Mouse (Mus musculus): ENCODE results near the gene Smndc1. TPM values are rescaled to one million over a fixed set of nuclear protein-coding genes. Genes with fewer than 3 reads are reported as not detected.

Gene Smndc1
- polyA plus RNA-seq, 1 experiment from 2014 or later = 43.8 TPM

DNA sequence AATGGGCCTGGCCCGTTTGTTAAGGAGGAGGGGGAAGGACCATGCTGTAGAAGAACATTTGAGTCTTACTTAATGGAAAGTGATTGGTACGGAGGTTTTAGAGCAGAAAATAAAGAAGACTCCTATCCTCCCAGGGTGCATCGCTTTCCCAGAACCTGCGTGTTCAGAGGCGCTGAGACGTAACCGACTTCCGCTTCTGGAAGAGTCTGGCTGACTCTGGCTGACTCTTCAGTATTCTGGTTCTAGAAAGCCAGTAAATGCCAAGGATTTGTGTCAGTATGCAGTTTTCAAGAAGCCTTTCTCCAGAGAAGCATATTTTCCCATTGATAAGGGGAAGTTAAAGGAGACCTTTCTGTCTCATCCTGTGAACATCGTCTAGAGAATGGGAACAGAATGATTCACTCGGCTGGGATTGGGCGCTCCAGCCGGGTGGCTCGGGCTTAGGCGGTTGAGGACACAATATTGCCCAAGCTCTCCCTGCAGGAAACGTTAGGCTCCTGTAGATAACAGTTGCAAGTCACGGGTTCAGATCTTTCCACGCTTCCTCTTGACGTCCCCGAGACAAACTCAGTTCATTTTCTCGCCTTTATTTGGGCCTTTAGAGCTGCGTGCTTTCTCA, 58.4 kb downstream of the Smndc1 start:
- peaks cover 7% of the 10 kb centered on the region for H3K4me1 ChIP-seq (replicated peaks; ENCODE audit: control insufficient read depth, insufficient read depth, low read length)
- H3K4me3 ChIP-seq (ENCODE audit: low read depth, low read length) = no peak overlapping the region
- H3K9me3 ChIP-seq (ENCODE audit: control insufficient read depth, low read length) = no peaks in the 10 kb centered on the region
- no peak for DNase-seq (ENCODE audit: low spot score)
- WGBS = 94% methylated on average over 21 of the region's 21 CpGs
- H3K27me3 ChIP-seq (replicated peaks; ENCODE audit: control insufficient read depth, insufficient read depth, low read length) = no peaks in the 10 kb centered on the region
- H3K27ac ChIP-seq (ENCODE audit: low read depth) = no peak overlapping the region
- no peak overlapping the region for H3K9ac ChIP-seq (ENCODE audit: low read length)
- no peak overlapping the region for H3K4me2 ChIP-seq (ENCODE audit: low read length)
- peaks cover 32% of the 10 kb centered on the region for H3K36me3 ChIP-seq (ENCODE audit: control insufficient read depth, insufficient read depth, low read length)
- ATAC-seq (replicated peaks; ENCODE audit: low FRiP score, low TSS enrichment, low read depth) = no peak

DNA sequence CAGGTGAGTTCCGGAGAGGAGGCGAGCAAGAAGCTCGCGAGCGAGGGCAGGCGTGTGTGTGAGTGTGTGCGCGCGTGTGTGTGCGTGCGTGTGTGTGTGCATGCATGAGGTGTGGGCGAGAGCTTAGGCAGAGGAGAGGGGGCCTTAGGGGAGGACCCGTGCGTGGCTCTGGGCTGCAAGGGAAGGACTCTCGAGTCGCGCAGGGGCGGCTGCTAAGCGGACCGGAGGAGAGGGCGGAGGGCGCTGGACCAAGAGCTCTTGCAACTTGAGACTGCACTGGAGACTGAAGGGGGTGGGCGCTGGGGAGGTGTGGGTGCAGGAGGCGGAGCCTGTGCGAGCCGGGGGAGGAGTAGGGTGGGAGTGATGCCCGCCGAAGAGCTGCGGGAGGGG, 60.4 kb downstream of the Smndc1 start:
- Histone ChIP-seq H3K36me3 (ENCODE audit: control insufficient read depth, insufficient read depth, low read length) (peaks cover 29% of the 10 kb centered on the region), H3K4me1 (replicated peaks; ENCODE audit: control insufficient read depth, insufficient read depth, low read length) (peaks cover 19% of the 10 kb centered on the region), H3K27ac (ENCODE audit: low read depth) (peak overlapping the region; percentile 36), H3K4me2 (ENCODE audit: low read length) (peak overlapping the region; percentile 70), H3K4me3 (ENCODE audit: low read depth, low read length) (peak overlapping the region; percentile 63), H3K9me3 (ENCODE audit: control insufficient read depth, low read length) (no peaks in the 10 kb centered on the region), H3K9ac (ENCODE audit: low read length) (peak overlapping the region; percentile 63), H3K27me3 (replicated peaks; ENCODE audit: control insufficient read depth, insufficient read depth, low read length) (no peaks in the 10 kb centered on the region)
- WGBS = under 1% methylated on average over 28 of the region's 29 CpGs
- ATAC-seq (replicated peaks; ENCODE audit: low FRiP score, low TSS enrichment, low read depth) (peak; percentile 70), DNase-seq (ENCODE audit: low spot score) (peak; percentile 85)

Other genes with a start within 250 kb of the Smndc1 start
- 30.4 and 37.5 TPM in 2 replicates for gene Mxi1, start 80.1 kb downstream of the Smndc1 start, polyA plus RNA-seq (2014; fragmentation: Nextera tagmentation; extraction: Ambion mirVana)
- 2.2 TPM in 1 of 2 replicates, not detected in the other for gene Gm10197, start 18.8 kb downstream of the Smndc1 start, polyA plus RNA-seq (2014; fragmentation: Nextera tagmentation; extraction: Ambion mirVana)
- 5.8 and 7.3 TPM in 2 replicates for gene Dusp5, start 138.5 kb upstream of the Smndc1 start, polyA plus RNA-seq (2014; fragmentation: Nextera tagmentation; extraction: Ambion mirVana)
- gene Nutf2-ps1, start 198.5 kb upstream of the Smndc1 start, polyA plus RNA-seq (2014; fragmentation: Nextera tagmentation; extraction: Ambion mirVana) = 356 and 368 TPM in 2 replicates
- gene Smc3, start 209.8 kb upstream of the Smndc1 start, polyA plus RNA-seq (2014; fragmentation: Nextera tagmentation; extraction: Ambion mirVana) = 65.6 and 75.1 TPM in 2 replicates

All from intestine, embryonic 14.5 days (tissue).